Comparison of ENCODE assay signal across 8 mouse cellular contexts in the genomic region with DNA sequence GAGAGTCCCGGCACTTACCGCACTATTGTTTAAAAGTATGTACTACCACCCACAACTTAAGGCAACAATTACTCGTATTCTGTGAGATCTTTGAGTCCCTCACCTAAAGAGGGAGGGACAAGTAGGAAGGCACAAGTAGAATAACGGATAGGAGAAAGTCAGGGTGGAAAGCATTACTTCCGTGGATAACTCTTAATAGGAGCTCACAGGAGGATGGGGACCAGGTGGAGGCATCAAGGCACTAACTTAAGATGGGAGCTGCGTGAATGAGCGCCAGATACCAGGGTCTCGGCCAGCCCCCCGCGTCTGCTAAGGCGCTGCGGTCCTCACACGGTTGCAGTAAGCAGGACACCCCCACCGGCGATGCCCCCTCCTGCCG. TPM values are rescaled to one million over a fixed set of nuclear protein-coding genes. Genes with fewer than 3 reads are reported as not detected.
DNase-seq lines count a peak whose midpoint lies in the region; ATAC-seq and TF ChIP-seq lines count a peak whose summit lies in the region.

No protein-coding gene starts in this region.

- no peak for TF ChIP-seq EP300 in ES-Bruce4 (IDR thresholded peaks at IDR 0.05; ENCODE audit: insufficient read depth, low read depth, low read length)

- H3K36me3 ChIP-seq in ES-Bruce4 (ENCODE audit: control insufficient read depth, insufficient read depth, low read length, poor library complexity, severe bottlenecking): peaks cover 9% of the 10 kb centered on the region
- H3K36me3 ChIP-seq in forebrain, embryonic 14.5 days (ENCODE audit: control insufficient read depth, insufficient read depth, low read length): peaks cover 3% of the 10 kb centered on the region; the same call in 1 of the 2 replicates
- H3K36me3 ChIP-seq in liver, embryonic 15.5 days (replicated peaks): 0 out of 2 replicates have a peak, but pooled peaks cover 9% of the 10 kb centered on the region

- DNase-seq in frontal cortex, postnatal 14 days (ENCODE audit: low spot score in 2 of 2): no peak
- DNase-seq in forebrain, embryonic 14.5 days (ENCODE audit: low spot score): no peak
- no peak for DNase-seq in embryo, embryonic 10 days (ENCODE audit: low spot score)
- no peak for DNase-seq in cerebellum, postnatal 4 days (ENCODE audit: low spot score in 2 of 2)
- no peak for DNase-seq in gastrocnemius, postnatal 14 days

- H3K4me1 ChIP-seq in ES-Bruce4 (ENCODE audit: control insufficient read depth, insufficient read depth, low read length): no peaks in the 10 kb centered on the region
- H3K4me1 ChIP-seq in forebrain, embryonic 14.5 days (ENCODE audit: control insufficient read depth, insufficient read depth, low read length): peaks cover 19% of the 10 kb centered on the region
- H3K4me1 ChIP-seq in liver, embryonic 15.5 days (replicated peaks): peaks cover 43% of the 10 kb centered on the region

- H3K27ac ChIP-seq in ES-Bruce4 (ENCODE audit: insufficient read depth, low read length): peak overlapping the region; percentile 74
- peak overlapping the region; percentile 99 for H3K27ac ChIP-seq in forebrain, embryonic 14.5 days (ENCODE audit: low read depth, low read length)
- peak overlapping the region; percentile 97 for H3K27ac ChIP-seq in liver, embryonic 15.5 days (replicated peaks)

- intact Hi-C loops in gastrocnemius, postnatal 14 days (cut with DNase I; ENCODE audit: low total_unique reads): no loop called here

- no peak for TF ChIP-seq POLR2A in ES-Bruce4 (IDR thresholded peaks at IDR 0.05; ENCODE audit: insufficient read depth, low read length)

- H3K4me2 ChIP-seq in forebrain, embryonic 14.5 days (ENCODE audit: low read length): peak overlapping the region; percentile 85
- H3K4me2 ChIP-seq in liver, embryonic 15.5 days: peak overlapping the region; percentile 93

- peak; percentile 44; the same call in 1 of the 2 replicates for ATAC-seq in frontal cortex, adult (ENCODE audit: low TSS enrichment)
- no peak for ATAC-seq in forebrain, embryonic 14.5 days
- ATAC-seq in liver, embryonic 15.5 days (ENCODE audit: insufficient read depth): peak; percentile 14

- peak overlapping the region; percentile 95 for H3K9ac ChIP-seq in ES-Bruce4 (ENCODE audit: low read depth, poor library complexity, severe bottlenecking)
- H3K9ac ChIP-seq in forebrain, embryonic 14.5 days (ENCODE audit: low read length): peak overlapping the region; percentile 93
- peak overlapping the region; percentile 86 for H3K9ac ChIP-seq in liver, embryonic 15.5 days

- H3K27me3 ChIP-seq in ES-Bruce4 (ENCODE audit: control insufficient read depth, insufficient read depth, low read length, poor library complexity, severe bottlenecking): no peaks in the 10 kb centered on the region
- no peaks in the 10 kb centered on the region for H3K27me3 ChIP-seq in forebrain, embryonic 14.5 days (replicated peaks; ENCODE audit: control insufficient read depth, insufficient read depth, low read length)
- no peaks in the 10 kb centered on the region for H3K27me3 ChIP-seq in liver, embryonic 15.5 days

- WGBS in forebrain, embryonic 14.5 days: 0% methylated on average over 15 of the region's 16 CpGs
- WGBS in liver, embryonic 15.5 days (ENCODE audit: insufficient replicate concordance): 0% methylated on average over 16 of the region's 16 CpGs

- H3K4me3 ChIP-seq in ES-Bruce4 (ENCODE audit: low read depth, low read length): peak overlapping the region; percentile 88
- H3K4me3 ChIP-seq in forebrain, embryonic 14.5 days (ENCODE audit: low read depth, low read length): peak overlapping the region; percentile 67
- peak overlapping the region; percentile 90 for H3K4me3 ChIP-seq in liver, embryonic 15.5 days (replicated peaks)

- no peaks in the 10 kb centered on the region for H3K9me3 ChIP-seq in ES-Bruce4 (replicated peaks; ENCODE audit: control insufficient read depth, insufficient read depth, low read length, poor library complexity, severe bottlenecking)
- no peaks in the 10 kb centered on the region for H3K9me3 ChIP-seq in forebrain, embryonic 14.5 days (replicated peaks; ENCODE audit: control insufficient read depth, low read length)
- H3K9me3 ChIP-seq in liver, embryonic 15.5 days (replicated peaks): no peaks in the 10 kb centered on the region

- no peak for TF ChIP-seq CTCF in ES-Bruce4 (IDR thresholded peaks at IDR 0.05; ENCODE audit: low read depth, low read length)

RNA-seq across cellular contexts. Expression of gene Fam162a, which starts 0.3 kb away (rescaled TPM):
- polyA plus RNA-seq in ES-Bruce4 (2011; ENCODE audit: insufficient read depth, insufficient read length, low read depth, missing spikeins): 158 and 159 TPM in 2 replicates
- polyA plus RNA-seq in forebrain, embryonic 14.5 days (2014; fragmentation: Nextera tagmentation; extraction: Ambion mirVana): 186 and 211 TPM in 2 replicates
- polyA plus RNA-seq in liver, embryonic 15.5 days (2015; fragmentation: Nextera tagmentation; extraction: Ambion mirVana): 189 and 192 TPM in 2 replicates
- 100 to 1,000 TPM; 133 TPM for total RNA-seq in gastrocnemius, postnatal 14 days (2021)

RNA-seq across cellular contexts. Expression of gene Ccdc58, which starts 0.4 kb away (rescaled TPM):
- 279 and 293 TPM in 2 replicates for polyA plus RNA-seq in ES-Bruce4 (2011; ENCODE audit: insufficient read depth, insufficient read length, low read depth, missing spikeins)
- 39.0 and 39.2 TPM in 2 replicates for polyA plus RNA-seq in forebrain, embryonic 14.5 days (2014; fragmentation: Nextera tagmentation; extraction: Ambion mirVana)
- polyA plus RNA-seq in liver, embryonic 15.5 days (2015; fragmentation: Nextera tagmentation; extraction: Ambion mirVana): 39.3 and 42.4 TPM in 2 replicates
- total RNA-seq in gastrocnemius, postnatal 14 days (2021): 10 to 100 TPM; 30.7 to 31.3 TPM

RNA-seq across cellular contexts. Expression of gene Wdr5b, which starts 30.1 kb away (rescaled TPM):
- polyA plus RNA-seq in ES-Bruce4 (2011; ENCODE audit: insufficient read depth, insufficient read length, low read depth, missing spikeins): 0.88 and 1.5 TPM in 2 replicates
- polyA plus RNA-seq in forebrain, embryonic 14.5 days (2014; fragmentation: Nextera tagmentation; extraction: Ambion mirVana): 17.6 and 17.7 TPM in 2 replicates
- 2.3 and 2.5 TPM in 2 replicates for polyA plus RNA-seq in liver, embryonic 15.5 days (2015; fragmentation: Nextera tagmentation; extraction: Ambion mirVana)
- 1 to 10 TPM; 2.1 to 2.3 TPM for total RNA-seq in gastrocnemius, postnatal 14 days (2021)

RNA-seq across cellular contexts. Expression of gene Csta1, which starts 60.0 kb away (rescaled TPM):
- not detected in 2 replicates for polyA plus RNA-seq in ES-Bruce4 (2011; ENCODE audit: insufficient read depth, insufficient read length, low read depth, missing spikeins)
- polyA plus RNA-seq in forebrain, embryonic 14.5 days (2014; fragmentation: Nextera tagmentation; extraction: Ambion mirVana): not detected in 2 replicates
- 0.03 TPM in 1 of 2 replicates, not detected in the other for polyA plus RNA-seq in liver, embryonic 15.5 days (2015; fragmentation: Nextera tagmentation; extraction: Ambion mirVana)
- not detected for total RNA-seq in gastrocnemius, postnatal 14 days (2021)
